Mouse (Mus musculus): ENCODE results near the gene Fancc. TPM values are rescaled to one million over a fixed set of nuclear protein-coding genes. Genes with fewer than 3 reads are reported as not detected.

Gene Fancc
- total RNA-seq, 2 experiments from 2014 or later: 7.8 to 8.3 TPM

DNA sequence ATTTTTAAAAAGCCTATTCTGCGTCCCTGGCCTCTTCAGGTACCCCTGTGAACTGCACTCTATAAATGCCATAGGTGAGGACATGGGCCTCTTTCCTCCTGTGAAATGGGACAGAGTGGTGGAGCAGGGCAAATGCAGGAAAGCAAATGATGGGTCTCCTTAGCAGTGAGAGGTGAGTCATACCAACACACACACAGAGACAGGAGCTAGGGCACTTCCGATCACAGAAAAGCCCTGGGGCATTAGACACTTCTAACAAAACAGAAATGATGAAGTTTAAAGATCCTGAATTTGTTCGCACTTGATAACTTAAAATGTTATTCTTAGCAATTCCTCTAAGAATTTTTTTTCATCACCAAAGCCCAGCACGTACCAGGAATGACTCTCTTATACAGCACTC lies 157.1 kb downstream of the Fancc start:
- Histone ChIP-seq H3K27ac (no peak overlapping the region), H3K4me3 (no peak overlapping the region)
- TF ChIP-seq CTCF (IDR thresholded peaks at IDR 0.05): no peak
- DNase-seq (ENCODE audit: extremely low spot score in 1 of 2, low spot score in 2 of 2): no peak
- intact Hi-C loops (cut with DNase I): loop anchor here (10.0 kb wide), 1 partner anchor 575 kb away; the partner anchor contains the start of gene Platr25

DNA sequence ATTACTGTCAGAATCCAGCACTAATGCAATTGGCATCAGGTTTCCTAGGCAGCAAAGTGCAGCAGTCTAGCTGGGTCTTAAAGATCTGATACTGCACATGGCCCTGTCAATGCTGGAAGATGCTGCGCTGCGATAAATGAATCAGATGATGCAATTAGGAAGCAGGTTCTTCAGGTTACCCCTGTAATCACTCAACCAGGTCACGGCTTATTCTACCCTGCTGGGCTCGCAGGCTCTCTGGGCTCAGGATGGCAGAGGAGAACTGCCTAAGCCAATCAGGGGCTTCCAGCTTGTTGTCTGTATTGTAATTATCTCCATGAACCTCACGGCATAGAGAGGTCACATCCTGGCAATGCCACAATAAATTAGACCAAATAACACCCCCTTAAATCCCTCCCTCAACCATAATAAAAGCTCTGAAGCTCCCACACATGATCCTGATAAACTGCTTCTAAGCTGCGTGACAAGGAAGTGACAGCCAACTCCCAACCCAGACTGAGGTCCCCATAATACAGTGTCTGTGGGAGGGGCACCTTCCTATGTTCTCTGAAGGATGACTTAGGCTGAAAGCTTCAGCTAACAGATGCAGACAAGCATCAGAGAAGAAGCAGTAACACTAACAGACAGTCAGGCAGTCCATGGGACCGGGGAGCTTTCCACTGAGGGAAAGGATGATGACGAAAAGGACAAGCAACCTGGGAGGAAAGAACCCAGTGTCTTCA lies 159.7 kb downstream of the Fancc start:
- DNase-seq (ENCODE audit: extremely low spot score in 1 of 2, low spot score in 2 of 2): no peak
- Histone ChIP-seq H3K27ac (no peak overlapping the region), H3K4me3 (no peak overlapping the region)
- no peak for TF ChIP-seq CTCF (IDR thresholded peaks at IDR 0.05)
- intact Hi-C loops (cut with DNase I): loop anchor here (10.0 kb wide), 1 partner anchor 573 kb away; the partner anchor contains the start of gene Platr25

DNA sequence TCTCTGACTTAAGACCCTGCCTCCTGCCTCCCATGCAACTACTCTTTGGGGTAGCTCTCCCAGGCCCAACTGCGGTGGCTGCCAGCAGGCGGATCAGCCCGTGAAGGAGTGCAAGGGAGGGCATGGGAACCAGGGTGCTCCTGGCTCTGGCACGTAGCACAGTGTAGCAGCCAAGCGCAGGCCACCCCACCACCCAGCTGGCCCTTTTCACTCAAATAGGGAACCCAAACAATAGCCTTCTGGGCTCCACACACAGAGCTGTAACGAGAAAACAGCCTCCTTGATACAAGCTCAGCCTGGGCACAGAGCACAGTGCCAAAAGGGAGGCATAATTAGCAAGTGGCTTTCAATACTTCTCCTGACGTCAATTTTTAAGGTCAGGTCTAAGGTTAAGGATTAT lies 160.7 kb downstream of the Fancc start:
- no peak for TF ChIP-seq CTCF (IDR thresholded peaks at IDR 0.05)
- H3K4me3 ChIP-seq: no peak overlapping the region
- intact Hi-C loops (cut with DNase I): loop anchor here (10.0 kb wide), 1 partner anchor 572 kb away; the partner anchor contains the start of gene Platr25
- peak in 1 of 2 experiments; percentile 64 for DNase-seq (ENCODE audit: extremely low spot score in 1 of 2, low spot score in 2 of 2)
- peak overlapping the region; percentile 38 for H3K27ac ChIP-seq

DNA sequence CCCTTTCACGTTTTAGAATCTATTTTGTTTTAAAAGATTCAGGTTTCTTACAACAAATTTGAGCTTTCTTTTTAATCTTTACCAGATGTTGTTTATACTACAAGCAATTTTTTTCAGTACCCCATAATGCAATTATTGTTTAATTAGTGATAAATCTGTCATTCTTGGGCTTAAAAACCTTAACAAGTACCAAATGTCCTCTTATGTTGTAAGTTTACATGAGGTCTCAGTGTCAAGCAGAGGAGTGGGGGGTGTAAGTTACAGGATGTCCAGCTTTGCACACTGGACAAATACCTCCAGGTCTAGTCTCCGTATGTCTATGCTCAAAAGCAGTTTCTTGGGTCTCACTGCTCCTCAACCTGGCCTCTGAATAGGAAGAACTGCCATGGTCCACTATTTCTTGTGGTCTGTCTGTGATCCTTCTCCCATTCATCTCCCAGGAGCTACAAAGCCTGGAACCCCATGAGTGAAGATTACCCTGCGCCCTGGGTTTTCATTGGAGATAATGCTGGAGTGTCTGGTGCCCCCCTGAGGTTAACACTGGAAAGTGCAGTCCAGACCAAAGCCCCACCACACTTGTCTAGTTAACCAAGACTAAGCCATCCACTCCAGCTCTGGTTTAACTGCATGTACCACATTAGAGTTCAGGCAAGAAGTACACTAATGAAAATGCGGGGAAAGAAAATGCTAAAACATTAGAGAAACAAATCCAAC lies 161.5 kb downstream of the Fancc start:
- H3K27ac ChIP-seq: peak overlapping the region; percentile 38
- peak; percentile 74 for TF ChIP-seq CTCF (IDR thresholded peaks at IDR 0.05)
- DNase-seq (ENCODE audit: extremely low spot score in 1 of 2, low spot score in 2 of 2): no peak
- no peak overlapping the region for H3K4me3 ChIP-seq
- intact Hi-C loops (cut with DNase I): loop anchor here (10.0 kb wide), 1 partner anchor 571 kb away; the partner anchor contains the start of gene Platr25

DNA sequence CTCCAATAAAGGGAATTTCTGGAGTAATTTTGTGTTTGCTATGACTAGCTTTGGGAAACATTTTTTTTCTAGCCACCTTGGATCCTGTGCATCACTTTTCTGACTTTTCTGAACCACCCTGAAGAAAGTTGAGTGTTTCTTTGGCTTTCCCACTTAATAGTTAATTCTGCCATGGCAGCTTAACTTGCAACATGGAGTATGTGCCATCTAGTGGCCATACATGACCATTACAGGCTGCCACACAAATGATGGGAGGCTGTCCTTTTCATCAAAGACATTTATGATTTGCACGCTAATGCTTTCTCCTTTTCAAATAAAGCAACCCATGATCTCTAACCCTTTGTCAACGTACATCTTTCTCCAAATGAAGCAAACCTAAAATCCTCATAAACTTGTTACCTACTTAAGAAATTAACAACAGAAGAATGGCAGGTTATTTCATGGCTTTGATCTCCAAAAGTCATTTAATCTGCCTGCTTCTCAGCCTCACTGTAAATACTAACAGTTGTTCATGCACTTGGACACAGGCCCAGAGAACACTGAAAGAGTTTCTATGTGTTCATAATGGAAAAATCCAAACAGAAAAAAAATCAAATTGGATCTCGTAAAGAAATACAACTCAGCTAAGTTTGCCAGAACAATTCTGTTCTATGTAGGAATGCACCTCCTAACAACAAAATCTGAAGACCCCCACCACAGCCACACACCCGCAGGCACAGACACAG lies 164.3 kb downstream of the Fancc start:
- Histone ChIP-seq H3K4me3 (no peak overlapping the region), H3K27ac (no peak overlapping the region)
- intact Hi-C loops (cut with DNase I): loop anchor here (5.0 to 10.0 kb wide), 2 partner anchors 475 to 568 kb away; partner anchors contain the start of genes Fbp2 and Platr25
- DNase-seq (ENCODE audit: extremely low spot score in 1 of 2, low spot score in 2 of 2): peak; percentile 56 to 57
- TF ChIP-seq CTCF (IDR thresholded peaks at IDR 0.05): peak; percentile 96

DNA sequence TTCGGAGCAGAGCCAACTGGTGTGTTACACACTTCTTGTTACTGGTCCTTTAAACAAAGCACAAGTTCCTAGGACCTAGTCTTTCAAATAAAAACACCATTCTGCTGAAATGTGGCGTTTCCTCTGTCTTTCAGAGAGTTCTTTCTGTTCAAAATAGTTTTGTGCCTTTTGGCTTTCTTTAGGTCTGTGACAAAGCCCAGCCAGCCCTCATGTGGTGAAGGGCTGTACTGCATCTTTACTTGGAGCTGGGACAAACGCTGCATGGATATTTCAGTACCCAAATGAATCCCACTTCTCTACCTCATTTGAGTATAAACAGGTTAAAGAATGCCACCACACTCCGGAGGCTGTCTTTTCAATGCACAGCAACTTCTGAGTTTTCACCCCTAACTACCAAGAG lies 165.7 kb downstream of the Fancc start:
- intact Hi-C loops (cut with DNase I): loop anchor here (2.0 to 10.0 kb wide), 4 partner anchors 89 to 567 kb away; partner anchors contain the start of genes Fbp2 and Platr25
- peak; percentile 90 for TF ChIP-seq CTCF (IDR thresholded peaks at IDR 0.05)
- no peak overlapping the region for H3K4me3 ChIP-seq
- peak; percentile 74 to 78 for DNase-seq (ENCODE audit: extremely low spot score in 1 of 2, low spot score in 2 of 2)
- H3K27ac ChIP-seq: peak overlapping the region; percentile 30

DNA sequence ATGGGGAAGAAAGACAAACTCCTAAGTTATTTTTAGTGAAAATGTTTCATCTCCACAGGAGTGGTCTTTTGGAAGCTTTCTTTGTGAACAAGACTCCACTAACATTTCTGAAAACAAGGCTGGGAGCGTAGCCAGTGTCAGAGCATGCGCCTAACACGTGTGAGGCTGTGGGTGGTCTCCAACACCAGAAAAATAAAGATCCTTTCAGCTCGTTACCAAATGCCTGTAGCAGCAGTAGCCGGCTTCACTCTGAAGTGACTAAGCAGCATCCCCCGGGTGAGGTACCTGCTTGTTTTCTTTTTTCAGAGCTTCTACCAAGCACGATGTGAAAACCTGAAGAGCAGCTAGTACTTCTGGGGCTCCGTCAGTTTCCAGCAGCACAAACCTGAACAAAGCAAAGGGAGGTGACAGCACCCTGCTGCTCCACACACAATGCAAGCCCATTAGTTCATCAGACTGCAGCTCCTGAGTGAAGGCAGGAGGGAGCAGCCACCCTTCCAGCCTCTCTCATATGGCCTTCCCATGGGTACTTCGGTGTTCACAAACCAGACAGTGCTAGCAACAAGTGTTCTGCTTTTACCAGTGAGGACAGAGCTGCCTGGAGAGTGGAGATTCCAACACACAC lies 166.7 kb downstream of the Fancc start:
- no peak for TF ChIP-seq CTCF (IDR thresholded peaks at IDR 0.05)
- intact Hi-C loops (cut with DNase I): loop anchor here (1.0 to 10.0 kb wide), 5 partner anchors 88 to 566 kb away; partner anchors contain the start of genes Fbp2 and Platr25
- no peak overlapping the region for H3K4me3 ChIP-seq
- H3K27ac ChIP-seq: peak overlapping the region; percentile 30
- peak in 1 of 2 experiments; percentile 50 for DNase-seq (ENCODE audit: extremely low spot score in 1 of 2, low spot score in 2 of 2)

DNA sequence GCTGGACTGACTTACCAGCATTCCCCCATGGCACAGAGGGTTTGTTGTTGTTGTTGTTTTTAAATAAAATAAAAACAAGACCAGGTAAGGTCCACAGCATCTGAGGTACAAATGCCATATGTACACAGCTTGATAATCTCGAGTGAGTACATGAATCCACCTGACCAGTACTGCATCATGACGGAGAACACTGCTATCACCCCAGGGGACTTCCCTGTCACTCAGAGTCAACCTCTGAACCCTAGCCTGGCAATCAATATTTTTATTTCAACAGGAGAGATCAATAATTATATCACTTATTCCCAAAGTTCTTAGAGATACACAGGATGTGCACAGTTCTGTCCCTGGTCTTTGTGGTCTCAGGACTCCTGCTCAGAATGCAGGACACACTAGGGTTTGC lies 171.1 kb downstream of the Fancc start:
- no peak for TF ChIP-seq CTCF (IDR thresholded peaks at IDR 0.05)
- Histone ChIP-seq H3K27ac (no peak overlapping the region), H3K4me3 (no peak overlapping the region)
- no peak for DNase-seq (ENCODE audit: extremely low spot score in 1 of 2, low spot score in 2 of 2)
- intact Hi-C loops (cut with DNase I): no loop called here

DNA sequence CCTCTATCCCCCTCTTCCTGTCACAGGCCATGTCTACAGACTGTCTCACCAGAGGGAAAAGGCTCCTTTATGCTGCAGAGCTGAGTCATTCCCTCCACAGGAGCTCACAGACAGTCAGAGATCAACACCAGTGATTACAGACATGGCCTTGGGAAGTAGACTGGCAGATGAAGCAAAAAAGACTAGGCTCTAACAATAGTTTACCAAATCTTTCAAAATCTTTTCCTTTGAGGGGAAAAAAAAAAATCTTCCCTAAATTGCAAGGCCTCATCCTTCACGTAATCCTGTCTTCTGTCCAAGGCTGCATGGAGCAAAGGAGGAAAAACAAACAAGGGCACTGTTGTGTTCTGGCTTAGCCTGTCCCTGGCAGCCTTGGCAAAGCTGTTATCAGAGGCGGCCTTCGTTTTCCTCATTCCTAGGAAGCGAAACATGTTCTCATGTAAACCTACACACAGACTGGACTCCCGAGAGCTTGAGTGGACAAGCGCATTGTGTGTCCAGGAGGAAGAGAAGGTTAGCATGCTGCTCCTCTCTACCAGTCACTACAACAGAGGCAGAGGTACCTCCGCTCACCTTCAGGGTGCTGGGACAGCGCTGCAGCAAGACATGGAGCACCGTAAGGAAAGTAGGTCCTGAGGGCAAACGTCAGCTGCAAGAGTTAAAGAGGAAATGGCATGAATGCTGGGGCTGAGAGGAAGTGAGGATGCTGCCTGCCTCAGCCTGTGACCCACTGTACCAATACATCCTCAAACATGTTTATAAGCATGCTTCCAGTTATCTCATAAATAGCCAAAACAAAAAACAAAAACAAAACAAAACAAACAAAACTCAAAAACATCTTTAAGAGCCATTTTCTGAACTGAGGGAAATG lies 171.9 kb downstream of the Fancc start:
- Histone ChIP-seq H3K27ac (peak overlapping the region; percentile 56), H3K4me3 (no peak overlapping the region)
- no peak for DNase-seq (ENCODE audit: extremely low spot score in 1 of 2, low spot score in 2 of 2)
- intact Hi-C loops (cut with DNase I): no loop called here
- TF ChIP-seq CTCF (IDR thresholded peaks at IDR 0.05): no peak

DNA sequence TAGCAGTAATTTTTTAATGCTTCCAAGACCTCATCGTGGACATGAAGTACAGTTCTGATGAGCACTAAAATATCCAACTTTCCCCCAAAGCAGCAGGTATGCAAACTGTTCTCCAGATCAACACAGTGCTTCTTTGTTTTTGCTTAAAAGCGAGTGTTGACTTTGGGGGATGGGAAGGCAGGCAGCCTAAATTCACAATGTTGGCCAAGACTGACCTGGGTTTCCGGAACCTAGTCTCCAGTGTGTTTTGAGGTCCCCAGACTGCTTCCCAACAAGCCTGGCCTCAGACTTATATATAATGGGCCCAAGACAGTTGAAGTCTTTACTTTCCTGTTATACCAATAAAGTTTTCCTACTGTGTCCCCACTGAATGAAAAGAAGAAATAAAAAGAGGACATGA lies 172.8 kb downstream of the Fancc start:
- no peak for DNase-seq (ENCODE audit: extremely low spot score in 1 of 2, low spot score in 2 of 2)
- intact Hi-C loops (cut with DNase I): no loop called here
- no peak for TF ChIP-seq CTCF (IDR thresholded peaks at IDR 0.05)
- Histone ChIP-seq H3K27ac (peak overlapping the region; percentile 71), H3K4me3 (no peak overlapping the region)
